Mouse (Mus musculus): ENCODE measurements around the gene Dclk2.

- TF ChIP-seq CTCF (IDR thresholded peaks at IDR 0.05; ENCODE audit: low read depth), result no peak
- TF ChIP-seq EP300 (IDR thresholded peaks at IDR 0.05; ENCODE audit: low read depth), result no peak
Observed at GRCm38 (mm10) chr3:86914316-86914715, 6.3 kb downstream of the Dclk2 start.

All from heart, postnatal 0 days (tissue).